Mouse (Mus musculus) left cerebral cortex, adult 9 months (tissue): Measurements from ENCODE around the gene Alk.

Source experiments
- DNase-seq, 2 experiments: peaks; one replicate each; pipeline ENCODE4 v3.0.0; 2022; ENCODE audit warnings: low spot score in 2 of 2

Gene Alk

DNA sequence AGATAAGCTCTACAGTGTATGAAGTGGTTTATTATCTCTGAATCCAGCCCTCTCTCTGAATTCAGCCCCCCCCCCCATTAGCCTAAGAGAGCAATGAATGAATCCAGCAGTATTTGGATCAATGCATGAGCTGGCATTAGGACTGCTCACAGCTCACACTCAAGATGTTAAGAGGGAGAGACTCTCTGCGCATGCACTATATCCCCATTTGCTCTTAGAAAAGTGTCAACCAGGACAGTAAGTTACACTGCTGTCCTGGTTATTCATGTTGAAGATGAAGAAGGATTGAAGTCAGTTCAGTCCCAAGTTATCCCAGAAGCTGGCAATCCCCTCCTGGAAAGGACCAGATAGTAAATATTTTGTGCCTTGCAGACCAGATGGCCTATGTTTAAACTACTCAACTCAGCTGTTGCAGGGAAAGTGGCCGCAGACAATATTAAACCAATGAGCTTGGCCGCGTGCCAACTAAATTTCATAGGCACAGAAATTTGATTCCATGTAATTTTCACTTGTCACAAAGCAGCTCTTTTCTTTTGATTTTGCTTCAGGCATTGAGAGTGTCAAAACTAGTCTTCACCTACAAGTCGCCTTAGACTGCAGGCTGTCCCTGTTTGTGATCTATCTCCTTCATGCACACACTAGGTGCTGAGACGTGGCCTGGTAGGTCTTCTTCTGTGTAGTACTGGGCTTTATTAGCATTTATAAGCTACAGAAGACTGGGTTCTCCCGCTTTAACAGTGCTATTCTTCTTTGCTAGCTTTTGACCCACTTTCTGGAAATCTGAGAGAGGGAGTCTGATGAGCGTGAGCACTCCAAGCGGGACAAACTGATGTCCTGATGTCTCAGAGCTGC lies 339.0 kb downstream of the Alk start:
- DNase-seq = no peak

DNA sequence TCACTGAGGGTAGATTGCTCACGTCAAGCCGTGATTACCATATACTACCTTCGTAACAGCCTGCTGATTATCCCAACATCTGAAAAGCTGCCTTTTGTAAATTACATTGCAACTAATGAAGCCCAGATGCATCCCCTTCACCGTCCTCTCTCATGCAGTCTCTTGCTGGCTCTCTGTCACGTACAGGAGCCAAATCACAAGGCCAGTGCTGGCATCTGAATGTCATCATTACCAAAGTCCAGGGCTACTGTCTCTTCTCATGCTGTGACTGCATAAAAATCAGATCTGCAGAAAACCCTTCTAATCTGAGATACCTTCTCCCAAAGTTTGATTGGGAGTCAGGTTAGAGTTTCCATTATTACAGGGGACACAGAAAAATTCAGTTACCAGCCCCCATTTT lies 351.0 kb downstream of the Alk start:
- no peak for DNase-seq

DNA sequence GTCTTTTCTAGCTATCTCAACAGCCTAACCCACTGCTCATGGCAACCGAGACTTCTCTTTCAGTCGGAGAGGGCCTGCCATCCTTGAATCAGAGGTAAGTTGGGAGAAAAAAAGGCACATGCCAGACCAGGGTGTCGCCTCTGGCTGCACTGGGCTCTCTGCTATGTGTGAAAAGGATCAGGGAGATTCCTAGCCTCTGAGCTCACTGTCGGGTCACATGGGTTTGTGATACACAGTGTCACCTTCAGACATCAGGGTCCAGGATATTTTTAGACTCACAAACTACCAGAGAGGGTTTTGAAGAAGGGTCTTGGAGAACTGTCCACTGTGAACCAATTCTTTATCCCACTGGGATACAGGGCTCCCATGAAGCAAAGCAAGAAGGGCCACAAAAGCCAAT lies 352.9 kb downstream of the Alk start:
- no peak for DNase-seq

DNA sequence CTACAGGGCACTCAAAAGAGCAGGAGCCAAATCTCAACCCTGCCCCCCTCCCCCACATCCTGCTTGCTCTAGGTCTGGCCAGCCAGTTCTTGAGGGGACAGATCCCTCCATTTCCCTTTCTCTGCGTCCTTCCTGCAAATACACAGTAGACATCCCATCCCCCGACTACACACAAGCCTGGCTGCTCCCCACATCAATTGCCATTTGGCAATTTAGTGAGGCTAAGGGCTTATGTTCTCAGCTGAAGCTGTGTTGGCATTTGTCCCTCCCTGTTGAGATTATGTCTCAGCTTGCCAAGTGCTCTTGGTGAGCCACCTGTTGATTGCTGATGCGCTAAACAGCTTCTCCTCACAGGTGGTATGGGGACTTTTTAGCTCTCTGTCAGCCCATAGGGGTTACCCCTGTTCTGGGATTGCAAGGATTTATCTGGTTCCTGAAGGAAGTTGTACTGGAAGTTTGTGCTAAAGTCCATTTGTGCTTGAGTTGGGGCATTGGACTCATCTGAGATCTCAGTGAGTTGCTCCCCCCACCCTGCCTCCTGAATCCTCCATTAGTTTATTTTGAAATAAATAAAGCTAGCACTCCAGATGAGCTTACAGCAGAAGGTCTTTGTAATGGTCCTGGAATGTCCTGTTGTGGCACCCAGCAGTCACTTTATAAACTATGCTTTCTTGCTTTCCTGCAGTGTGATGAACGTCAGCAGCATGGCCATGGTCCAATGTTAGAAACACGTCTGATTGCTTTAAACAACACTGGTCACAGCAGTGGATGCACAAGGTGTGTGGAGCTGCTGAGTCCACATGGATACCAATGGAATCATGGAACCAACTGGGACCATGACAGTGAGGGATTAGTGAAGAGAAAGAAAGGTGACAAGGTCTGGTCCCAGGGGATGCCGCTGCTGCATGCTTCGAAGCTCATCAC lies 353.7 kb downstream of the Alk start:
- DNase-seq = no peak

DNA sequence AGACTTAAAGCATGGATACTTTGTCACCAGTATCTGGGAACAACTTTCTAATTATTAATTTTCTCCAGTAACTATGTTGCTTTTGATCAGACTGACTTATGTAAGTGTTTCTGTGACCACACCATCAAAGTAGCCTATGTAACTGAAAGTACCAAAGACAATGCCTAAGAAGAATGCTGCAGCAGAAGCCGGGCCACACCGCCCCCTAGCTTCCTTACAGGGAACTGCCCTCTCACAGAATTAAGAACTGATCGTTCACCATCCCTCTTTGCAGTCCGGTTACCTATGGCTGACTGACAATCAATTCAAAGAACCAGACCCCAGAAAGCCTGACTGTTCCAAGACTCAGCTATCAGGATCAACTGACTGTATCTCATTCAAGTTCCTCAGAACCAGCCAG lies 362.4 kb downstream of the Alk start:
- DNase-seq = peak in 1 of 2 experiments; percentile 39

DNA sequence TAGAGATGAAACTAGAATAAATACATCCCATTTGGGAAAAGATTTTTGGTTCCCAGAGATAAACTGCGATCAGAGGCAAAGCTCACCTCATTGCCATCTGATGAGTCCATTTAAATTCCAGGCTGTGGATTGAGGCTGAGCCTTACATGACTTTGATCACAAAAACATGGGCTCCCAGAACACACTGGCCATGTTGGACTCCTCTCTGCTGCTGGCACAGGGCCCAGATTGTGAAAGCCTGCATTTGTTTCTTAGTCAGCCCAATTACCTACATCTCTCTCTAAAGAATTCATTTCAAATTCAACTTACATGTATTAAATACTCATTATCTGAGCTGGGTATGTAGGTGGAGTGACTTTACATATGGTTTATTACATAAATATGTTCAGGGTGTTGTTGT lies 367.1 kb downstream of the Alk start:
- DNase-seq = peak in 1 of 2 experiments; percentile 5

DNA sequence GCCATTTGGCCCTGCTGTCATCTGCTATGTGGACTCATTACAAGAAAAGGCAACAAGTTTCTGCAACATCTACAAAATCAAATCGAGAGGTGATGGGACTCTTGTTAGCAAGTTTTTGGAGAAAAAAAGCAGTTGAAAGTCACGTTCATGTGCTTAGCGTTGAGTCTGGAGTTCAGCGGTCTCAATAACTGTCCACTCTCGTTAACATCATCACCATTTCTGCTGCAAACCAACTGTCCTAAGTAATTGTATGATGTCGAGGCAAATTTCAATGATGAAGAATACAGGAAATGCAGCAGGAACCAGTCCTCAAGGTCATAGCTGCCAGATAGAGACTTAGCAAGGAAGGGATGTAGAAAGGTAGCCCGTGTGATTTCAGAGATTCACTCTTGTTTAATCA lies 373.5 kb downstream of the Alk start:
- no peak for DNase-seq

DNA sequence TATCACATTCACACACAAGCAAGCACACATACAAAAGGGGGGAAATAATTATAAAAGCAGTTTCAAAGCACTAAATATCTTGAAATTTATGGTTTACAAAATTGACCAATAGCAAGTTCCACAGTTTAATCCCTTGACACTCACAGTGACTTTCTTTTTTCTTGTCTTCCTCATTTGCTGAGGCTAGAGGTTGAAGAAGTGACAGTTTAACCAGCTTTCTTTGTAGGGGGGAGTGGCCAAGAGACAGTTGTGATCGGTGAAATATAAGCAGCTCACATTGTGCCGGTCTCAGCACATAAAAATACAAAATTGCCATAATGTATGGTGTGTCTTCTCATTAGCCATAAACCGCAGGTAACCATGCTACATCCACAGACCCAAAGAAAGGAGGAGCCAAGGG lies 385.6 kb downstream of the Alk start:
- DNase-seq = no peak

DNA sequence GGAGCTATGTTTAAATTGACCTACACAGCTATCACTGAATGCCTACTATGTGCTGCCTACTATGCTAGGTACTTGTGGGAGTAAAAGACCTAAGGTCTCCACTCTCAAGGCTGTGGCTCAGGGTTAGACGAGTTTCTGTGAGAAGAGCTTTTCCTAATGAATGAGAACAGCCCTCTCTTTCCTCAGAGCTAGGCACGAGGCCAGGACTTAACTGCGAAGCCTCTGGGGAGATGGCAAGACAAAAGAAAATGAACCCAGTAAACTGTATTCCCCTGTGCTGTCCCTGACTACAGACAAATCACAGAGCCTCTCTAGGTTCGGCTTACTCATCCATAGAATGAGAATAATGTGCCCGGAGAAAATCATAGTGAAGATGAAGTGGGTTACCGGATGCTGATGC lies 406.9 kb downstream of the Alk start:
- DNase-seq = no peak

DNA sequence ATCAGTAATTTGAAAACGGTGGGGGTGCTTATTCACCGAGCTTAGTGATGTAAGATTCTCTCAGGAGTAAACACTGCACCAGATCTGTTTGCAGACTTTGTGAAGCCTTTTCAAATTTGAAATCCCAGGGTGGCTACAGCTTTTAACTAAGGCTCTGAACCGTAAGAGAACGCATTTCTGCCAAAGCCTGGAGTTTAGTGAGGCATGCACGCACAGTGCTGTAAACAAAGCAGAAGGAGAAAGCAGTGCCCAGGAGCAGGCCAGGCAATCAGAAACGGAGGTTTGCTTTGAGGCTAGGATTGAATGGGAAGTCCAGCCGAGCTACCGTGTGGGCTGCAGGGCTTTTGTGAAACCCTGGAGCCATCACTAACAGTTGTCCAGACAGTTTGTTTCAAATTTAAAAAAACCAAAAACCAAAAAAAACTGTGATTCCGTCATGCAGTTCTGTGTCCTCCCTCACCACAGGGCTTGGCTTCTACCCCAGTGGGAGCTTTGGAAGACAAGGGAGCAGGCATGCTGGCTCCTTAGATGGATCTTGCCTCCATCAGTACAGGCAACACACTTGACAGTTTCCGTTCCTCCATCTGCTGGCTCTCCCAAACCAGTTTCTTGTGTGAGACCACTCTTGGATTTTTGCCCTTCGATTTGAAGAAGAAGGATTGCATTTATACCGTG lies 409.3 kb downstream of the Alk start:
- peak in 1 of 2 experiments; percentile 3 for DNase-seq

DNA sequence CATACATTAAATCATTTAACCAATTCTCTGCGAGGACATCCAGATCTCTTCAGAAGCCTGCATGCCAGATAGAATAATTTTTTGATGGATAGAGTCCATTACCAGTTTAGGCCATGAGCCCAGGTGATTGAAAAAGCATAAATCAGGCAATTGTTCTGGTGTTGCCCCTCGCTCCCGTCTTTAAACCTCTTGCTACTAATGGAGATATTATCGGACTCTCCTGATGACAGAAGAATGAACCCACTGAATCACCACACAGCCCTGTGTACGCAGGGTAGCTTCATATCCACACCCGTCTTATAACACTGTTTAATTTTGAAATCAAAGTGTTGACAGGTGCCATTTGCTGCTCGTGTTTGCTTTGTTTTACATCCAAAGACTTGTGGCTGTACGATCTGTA lies 413.9 kb downstream of the Alk start:
- no peak for DNase-seq

DNA sequence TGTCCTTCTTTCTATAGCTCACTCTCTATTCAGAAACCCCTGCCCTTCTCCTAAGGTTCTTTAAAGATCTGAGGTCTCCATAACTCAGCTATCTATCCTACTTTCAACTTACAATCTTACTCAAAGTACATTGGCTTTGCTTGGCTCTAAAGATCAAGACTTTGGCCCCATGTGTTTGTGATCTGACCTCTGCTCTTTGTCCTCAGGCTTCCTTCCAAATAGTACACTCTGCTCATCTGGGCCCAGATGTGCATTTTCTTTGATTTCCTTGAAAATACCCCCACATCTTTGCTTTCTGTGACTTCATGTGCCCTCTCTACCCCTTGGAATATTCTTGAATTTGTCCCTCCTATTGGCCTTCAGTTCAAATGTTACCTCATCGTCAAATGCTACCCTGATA lies 417.4 kb downstream of the Alk start:
- DNase-seq = no peak

DNA sequence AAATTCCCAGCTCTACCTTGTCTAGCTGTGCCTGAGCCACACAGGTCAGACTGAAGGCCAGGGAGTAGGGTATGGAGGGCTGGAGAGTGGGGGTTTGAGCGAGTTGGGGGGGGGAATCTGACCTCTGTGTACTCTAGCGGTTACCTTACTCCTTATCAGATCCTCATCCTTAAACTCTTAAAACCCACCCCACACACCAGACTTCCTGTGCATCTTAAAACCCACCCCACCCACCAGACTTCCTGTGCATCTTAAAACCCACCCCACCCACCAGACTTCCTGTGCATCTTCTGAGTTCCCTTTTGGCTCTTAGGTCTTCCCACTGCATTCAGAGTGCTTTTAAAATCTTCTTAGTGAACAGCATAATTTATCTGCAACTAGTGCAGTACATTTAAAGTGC lies 422.0 kb downstream of the Alk start:
- no peak for DNase-seq

DNA sequence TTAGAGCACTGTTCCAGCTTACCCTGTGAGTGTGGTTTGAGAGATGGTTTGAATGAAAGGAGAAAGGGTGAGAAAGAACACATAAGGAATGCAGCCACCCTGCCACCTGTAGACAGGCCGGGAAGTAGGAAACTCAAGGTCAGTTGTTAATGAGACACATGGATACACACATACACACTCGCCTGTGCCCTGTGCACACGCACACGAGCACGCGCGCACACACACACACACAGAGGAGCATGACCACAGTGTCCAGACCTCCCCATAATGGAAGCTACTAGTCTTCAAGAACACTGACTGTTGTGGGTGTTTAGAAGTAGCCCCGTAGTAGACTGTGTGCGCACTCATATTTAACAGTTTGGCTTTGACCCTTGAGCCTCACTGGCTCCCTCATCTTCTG lies 424.2 kb downstream of the Alk start:
- no peak for DNase-seq

DNA sequence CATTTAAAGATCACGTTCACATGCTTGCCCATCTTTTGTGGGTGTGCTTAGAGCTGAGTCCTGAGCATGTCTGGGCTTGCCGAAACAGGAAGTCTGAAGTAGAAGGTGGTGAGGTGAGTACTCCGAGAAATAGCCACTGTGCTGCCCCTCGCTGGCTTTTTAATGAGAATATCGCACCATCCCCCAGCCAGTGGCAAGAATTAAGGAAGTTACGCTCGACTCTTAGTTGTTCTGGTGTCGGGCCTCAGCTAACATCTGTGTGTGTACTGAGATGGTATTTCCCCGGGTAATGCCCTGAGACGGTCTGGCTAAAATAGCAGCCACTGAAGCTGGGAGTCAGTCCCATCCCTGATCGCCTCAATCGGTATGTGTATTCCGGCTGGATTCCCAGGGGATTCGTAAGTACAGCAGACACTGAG lies 424.7 kb downstream of the Alk start:
- no peak for DNase-seq

DNA sequence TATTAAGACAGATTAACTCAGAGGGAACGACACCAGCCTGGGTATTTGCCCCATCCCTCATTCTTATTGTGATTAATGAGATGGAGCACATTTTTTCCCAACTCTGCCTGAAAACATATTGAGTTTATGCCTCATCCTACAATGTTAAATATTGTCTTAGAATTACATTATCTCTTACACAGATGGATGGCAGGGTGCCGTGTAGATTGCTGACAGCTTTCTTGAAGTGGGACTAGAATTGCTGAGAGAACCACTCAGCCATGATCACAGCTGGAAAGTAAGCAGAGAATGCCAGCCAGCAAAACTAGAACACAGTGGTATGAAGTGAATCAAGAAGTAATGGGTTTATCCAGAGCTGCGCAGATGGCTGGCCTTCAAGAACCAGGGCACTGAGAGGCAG lies 430.6 kb downstream of the Alk start:
- DNase-seq = no peak

DNA sequence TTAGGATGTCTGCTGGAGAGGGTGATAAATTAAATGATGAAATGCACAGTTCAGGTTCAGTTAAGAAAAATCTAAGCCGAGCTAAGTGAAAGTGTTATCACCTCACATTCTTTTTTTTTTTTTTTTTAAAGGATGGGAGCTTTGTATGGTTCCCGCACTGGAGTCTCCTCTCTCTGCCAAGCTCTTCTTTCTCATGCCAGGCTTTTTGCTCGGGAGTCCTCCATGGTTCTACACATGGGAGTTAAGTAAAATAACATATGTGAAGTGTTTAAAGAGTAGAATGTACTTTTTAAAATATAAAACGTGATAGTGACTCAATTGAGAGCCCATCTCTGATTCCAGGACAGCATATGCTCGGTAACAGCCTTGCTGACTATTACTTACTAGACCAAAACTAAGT lies 436.3 kb downstream of the Alk start:
- no peak for DNase-seq

DNA sequence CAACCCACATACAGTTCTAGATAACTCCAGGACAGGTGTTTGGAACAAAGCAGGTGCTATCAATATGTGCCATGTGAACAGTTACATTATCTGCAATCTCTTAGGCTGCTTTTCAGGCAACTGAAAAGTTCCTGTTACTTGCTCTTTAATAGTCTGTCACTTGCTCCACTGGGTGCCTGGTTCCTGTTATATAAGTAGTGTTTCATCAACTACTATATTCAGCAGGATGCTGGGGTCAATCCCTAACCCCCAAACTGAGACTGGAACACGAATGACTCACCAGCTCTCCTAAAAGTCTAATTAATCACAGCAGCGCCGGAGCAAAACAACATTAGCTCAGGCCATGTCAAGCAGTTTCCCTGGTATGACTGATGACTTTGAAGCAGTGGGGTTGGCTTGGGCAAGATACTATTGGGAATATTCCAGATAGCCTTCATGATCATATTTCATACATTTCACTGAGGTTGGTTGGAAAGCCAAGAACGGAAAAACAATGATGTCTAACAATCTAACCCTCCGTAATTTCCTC lies 445.5 kb downstream of the Alk start:
- DNase-seq = no peak

DNA sequence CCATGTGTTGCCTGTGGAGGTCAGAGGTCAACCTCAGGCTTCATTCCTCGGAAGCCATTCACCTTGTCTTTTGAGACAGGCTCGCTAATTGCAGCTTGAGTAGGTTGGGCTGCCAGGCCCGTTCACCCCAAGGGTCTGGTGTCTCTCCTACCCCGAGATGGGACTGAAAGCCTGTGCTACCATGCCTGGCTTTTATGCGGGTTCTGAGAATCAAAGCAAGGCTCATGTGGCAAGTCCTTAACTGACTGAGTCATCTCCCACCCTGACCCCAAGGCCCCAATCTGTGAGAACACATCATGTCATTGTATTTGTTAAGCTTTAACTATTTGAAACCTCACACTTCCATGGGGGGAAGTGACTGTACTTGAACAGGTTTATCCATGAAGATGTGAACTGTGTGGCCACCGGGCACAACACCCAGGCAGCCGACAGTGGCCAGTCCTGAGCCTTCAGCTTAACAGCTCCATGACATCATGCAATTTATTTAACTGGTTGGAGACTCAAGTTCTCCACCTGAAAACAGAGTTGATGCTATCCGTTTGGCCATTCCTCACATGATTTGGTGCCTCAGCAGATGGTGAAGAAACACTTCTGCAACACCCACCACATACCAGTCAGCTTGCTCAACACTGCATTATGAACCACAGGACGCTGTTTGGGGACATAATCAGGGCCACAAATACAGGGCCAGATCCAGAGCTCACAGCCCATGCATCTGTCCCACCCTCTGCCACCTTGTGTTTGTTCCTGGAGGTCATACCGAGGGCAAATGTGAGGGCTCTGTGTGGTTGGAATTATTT lies 446.4 kb downstream of the Alk start:
- DNase-seq = no peak

DNA sequence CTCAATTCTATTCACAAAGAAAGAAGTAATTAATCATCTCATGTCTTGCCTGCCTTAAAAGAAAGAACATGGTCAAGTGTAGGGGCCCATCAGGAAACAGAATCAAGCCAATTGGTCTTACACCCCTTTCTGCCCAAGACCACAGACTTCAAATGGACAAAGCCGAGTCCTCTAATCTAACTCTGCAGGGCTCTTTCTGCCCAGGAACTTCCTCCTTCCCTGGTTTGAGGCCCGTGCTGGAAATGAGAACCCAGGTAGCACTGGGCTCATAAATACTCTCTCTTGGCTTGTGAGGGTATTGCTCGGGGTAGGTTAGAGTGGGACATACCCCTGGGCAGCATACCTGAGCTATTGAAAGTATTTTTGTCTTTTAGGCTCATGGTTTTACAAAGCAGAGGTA lies 451.4 kb downstream of the Alk start:
- no peak for DNase-seq

DNA sequence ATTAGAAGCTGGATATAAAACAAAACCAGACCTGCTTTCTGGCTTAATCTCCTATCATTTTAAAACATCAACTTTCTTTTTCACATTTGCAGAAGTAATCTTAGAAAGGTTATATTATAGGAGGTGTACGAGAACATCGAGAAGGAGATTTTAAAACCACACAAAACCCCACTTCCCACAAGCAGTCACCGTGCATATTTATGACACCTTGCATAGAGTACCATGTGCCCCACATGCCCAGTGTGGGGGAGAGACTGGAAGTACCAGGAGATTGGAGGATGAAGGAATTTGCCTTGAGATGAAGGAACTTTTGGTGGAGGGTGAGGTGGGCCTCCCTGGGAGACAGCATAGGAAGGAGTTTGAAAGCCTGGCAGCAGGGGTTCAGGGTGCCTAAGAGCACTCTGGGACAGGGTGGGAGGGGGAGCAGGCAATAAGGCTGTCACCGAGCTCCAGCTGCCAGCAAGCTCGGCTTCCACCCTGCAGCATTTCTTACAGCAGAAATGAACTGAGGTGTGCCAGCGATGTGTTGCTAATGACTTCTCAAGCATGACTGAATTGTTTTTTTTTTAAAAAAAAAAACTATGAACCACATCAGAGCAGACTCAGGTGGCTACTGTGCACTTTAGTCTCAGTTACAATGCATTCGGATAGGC lies 459.4 kb downstream of the Alk start:
- no peak for DNase-seq
